Mouse (Mus musculus): ENCODE measurements around the gene Opa3. TPM values are rescaled to one million over a fixed set of nuclear protein-coding genes. Genes with fewer than 3 reads are reported as not detected.

Gene Opa3
- total and polyA plus RNA-seq, 3 experiments, result 9.4 to 21.2 (median 11.9) TPM

DNA sequence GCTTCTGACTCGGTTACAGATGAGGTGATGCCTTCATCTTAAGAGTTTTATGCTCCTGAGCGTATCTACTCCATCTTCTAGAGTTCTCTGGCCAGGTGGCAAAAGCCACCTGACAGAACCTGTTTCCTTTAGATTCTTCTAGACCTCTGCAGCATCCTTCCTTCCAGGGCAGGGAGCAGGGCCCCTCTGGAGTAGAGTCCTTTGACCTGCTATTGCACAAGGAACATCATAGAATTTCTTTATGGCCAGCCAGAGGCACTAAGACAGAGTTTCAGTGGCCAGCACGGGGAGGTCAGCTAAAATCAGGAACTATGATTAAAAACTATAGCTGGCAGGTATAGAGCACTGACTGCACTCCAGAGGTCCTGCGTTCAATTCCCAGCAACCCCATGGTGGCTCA is 23.9 kb downstream of the Opa3 start:
- Histone ChIP-seq H3K4me1 (ENCODE audit: control insufficient read depth in 1 of 2, insufficient read depth in 2 of 2) (peaks cover 8 to 16% of the 10 kb centered on the region in 2 experiments), H3K79me2 (replicated peaks; ENCODE audit: control insufficient read depth, extremely low read depth, insufficient read depth, poor library complexity, severe bottlenecking) (no peaks in the 10 kb centered on the region), H3K9ac (ENCODE audit: insufficient read depth, low read depth) (no peak overlapping the region), H3K36me3 (replicated peaks in 1 of 2; ENCODE audit: control insufficient read depth in 1 of 2, insufficient read depth in 1 of 2, low read length in 1 of 2) (peaks cover 19 to 65% of the 10 kb centered on the region in 2 experiments), H3K27ac (ENCODE audit: insufficient read depth, low read depth) (no peak overlapping the region), H3K9me3 (replicated peaks; ENCODE audit: low read length) (no peaks in the 10 kb centered on the region), H3K27me3 (replicated peaks) (no peaks in the 10 kb centered on the region), H3K4me2 (ENCODE audit: insufficient read depth, low read depth, poor library complexity, severe bottlenecking) (no peak overlapping the region), H3K4me3 (replicated peaks in 1 of 3; ENCODE audit: low read depth in 2 of 3, low read length in 2 of 3, poor library complexity in 1 of 3) (no peak overlapping the region)
- dilution Hi-C loops (cut with MboI; ENCODE audit: extremely low pct_ligation_motif_present, extremely low pct_unique_long_range_greater_than_20kb, low sequenced_read_pairs), result no loop called here
- no peak for TF ChIP-seq PAX5 (IDR thresholded peaks at IDR 0.05; ENCODE audit: low read length)
- no peak for TF ChIP-seq GABPA (IDR thresholded peaks at IDR 0.05; ENCODE audit: insufficient replicate concordance, low read depth, low read length)
- no peak for TF ChIP-seq POLR2A (IDR thresholded peaks at IDR 0.05; ENCODE audit: low read depth, low read length)
- TF ChIP-seq ZC3H11A (IDR thresholded peaks at IDR 0.05; ENCODE audit: low read depth, low read length), result no peak
- TF ChIP-seq BHLHE40 (IDR thresholded peaks at IDR 0.05; ENCODE audit: low read depth, low read length), result no peak
- no peak for TF ChIP-seq SIN3A (IDR thresholded peaks at IDR 0.05; ENCODE audit: low read length)
- TF ChIP-seq UBTF (IDR thresholded peaks at IDR 0.05; ENCODE audit: low read depth, low read length), result no peak
- TF ChIP-seq ELF1 (IDR thresholded peaks at IDR 0.05; ENCODE audit: low read depth, low read length), result no peak
- no peak for TF ChIP-seq CHD1 (IDR thresholded peaks at IDR 0.05; ENCODE audit: low read depth, low read length)
- no peak for TF ChIP-seq USF2 (conservative IDR thresholded peaks at IDR 0.05; ENCODE audit: low read depth, low read length)
- no peak for TF ChIP-seq MAZ (IDR thresholded peaks at IDR 0.05; ENCODE audit: low read depth, low read length)
- no peak for TF ChIP-seq KAT2A (IDR thresholded peaks at IDR 0.05; ENCODE audit: insufficient replicate concordance, low read length)
- TF ChIP-seq ETS1 (conservative IDR thresholded peaks at IDR 0.05; ENCODE audit: low read depth, low read length), result no peak
- TF ChIP-seq ZNF384 (IDR thresholded peaks at IDR 0.05; ENCODE audit: low read depth, low read length), result no peak
- TF ChIP-seq TCF12 (IDR thresholded peaks at IDR 0.05; ENCODE audit: low read depth, low read length), result no peak
- no peak for TF ChIP-seq SMC3 (IDR thresholded peaks at IDR 0.05; ENCODE audit: low read depth, low read length)
- in situ Hi-C loops (cut with MboI; ENCODE audit: low pct_ligation_motif_present, low pct_unique_long_range_greater_than_20kb, low sequenced_read_pairs), result no loop called here
- no peak for DNase-seq (ENCODE audit: extremely low read depth)

DNA sequence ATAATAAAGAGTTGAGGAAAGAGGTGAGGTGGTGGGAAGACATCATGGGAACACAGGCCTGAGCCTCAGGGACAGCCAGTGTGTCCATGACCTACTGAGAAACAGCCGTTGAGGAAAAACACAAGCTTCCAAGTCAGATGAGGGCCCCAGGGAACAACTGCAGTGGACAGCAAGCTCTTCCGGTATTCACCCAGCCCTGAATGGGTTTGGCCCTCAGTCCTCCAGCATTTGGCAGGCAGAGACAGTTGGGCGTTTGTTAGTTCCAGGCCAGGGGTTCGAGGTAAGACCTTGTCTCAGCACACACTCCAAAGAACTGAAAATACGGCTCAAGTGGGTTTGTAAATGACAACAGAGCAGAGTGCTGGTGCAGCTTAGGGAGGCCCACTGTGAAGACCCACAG is 25.3 kb downstream of the Opa3 start:
- in situ Hi-C loops (cut with MboI; ENCODE audit: low pct_ligation_motif_present, low pct_unique_long_range_greater_than_20kb, low sequenced_read_pairs) (no loop called here), dilution Hi-C loops (cut with MboI; ENCODE audit: extremely low pct_ligation_motif_present, extremely low pct_unique_long_range_greater_than_20kb, low sequenced_read_pairs) (no loop called here)
- no peak for TF ChIP-seq CTCF (conservative IDR thresholded peaks at IDR 0.05 in 1 of 2, IDR thresholded peaks at IDR 0.05 in 1 of 2; ENCODE audit: low read depth in 2 of 2, low read length in 2 of 2)
- TF ChIP-seq USF2 (conservative IDR thresholded peaks at IDR 0.05; ENCODE audit: low read depth, low read length), result no peak
- TF ChIP-seq TCF12 (IDR thresholded peaks at IDR 0.05; ENCODE audit: low read depth, low read length), result no peak
- TF ChIP-seq MXI1 (IDR thresholded peaks at IDR 0.05; ENCODE audit: low read depth, low read length), result no peak
- TF ChIP-seq ETS1 (conservative IDR thresholded peaks at IDR 0.05; ENCODE audit: low read depth, low read length), result no peak
- TF ChIP-seq MYC (IDR thresholded peaks at IDR 0.05; ENCODE audit: low read depth, low read length), result no peak
- no peak for TF ChIP-seq MEF2A (IDR thresholded peaks at IDR 0.05; ENCODE audit: borderline replicate concordance, low read depth, low read length)
- TF ChIP-seq POLR2A (IDR thresholded peaks at IDR 0.05; ENCODE audit: low read depth, low read length), result no peak
- TF ChIP-seq ZKSCAN1 (IDR thresholded peaks at IDR 0.05; ENCODE audit: borderline replicate concordance, low read depth, low read length), result no peak
- no peak for TF ChIP-seq E2F4 (IDR thresholded peaks at IDR 0.05; ENCODE audit: insufficient replicate concordance, low read depth, low read length)
- no peak for TF ChIP-seq ZC3H11A (IDR thresholded peaks at IDR 0.05; ENCODE audit: low read depth, low read length)
- no peak for TF ChIP-seq CHD1 (IDR thresholded peaks at IDR 0.05; ENCODE audit: low read depth, low read length)
- TF ChIP-seq ZMIZ1 (IDR thresholded peaks at IDR 0.05; ENCODE audit: low read depth, low read length), result no peak
- no peak for TF ChIP-seq TBP (conservative IDR thresholded peaks at IDR 0.05; ENCODE audit: low read depth, low read length)
- TF ChIP-seq KAT2A (IDR thresholded peaks at IDR 0.05; ENCODE audit: insufficient replicate concordance, low read length), result no peak
- no peak for TF ChIP-seq UBTF (IDR thresholded peaks at IDR 0.05; ENCODE audit: low read depth, low read length)
- TF ChIP-seq JUN (IDR thresholded peaks at IDR 0.05; ENCODE audit: insufficient read depth, low read depth, low read length), result no peak
- no peak for TF ChIP-seq MAZ (IDR thresholded peaks at IDR 0.05; ENCODE audit: low read depth, low read length)
- no peak overlapping the region for H3K4me3 ChIP-seq (replicated peaks in 1 of 3; ENCODE audit: low read depth in 2 of 3, low read length in 2 of 3, poor library complexity in 1 of 3)
- no peak overlapping the region for H3K27ac ChIP-seq (ENCODE audit: insufficient read depth, low read depth)
- H3K4me2 ChIP-seq (ENCODE audit: insufficient read depth, low read depth, poor library complexity, severe bottlenecking), result no peak overlapping the region
- DNase-seq (ENCODE audit: extremely low read depth), result no peak
- H3K9me3 ChIP-seq (replicated peaks; ENCODE audit: low read length), result no peaks in the 10 kb centered on the region
- peaks cover 2 to 21% of the 10 kb centered on the region in 2 experiments; a peak in 3 of 4 replicates for H3K4me1 ChIP-seq (ENCODE audit: control insufficient read depth in 1 of 2, insufficient read depth in 2 of 2)
- peaks cover 32 to 73% of the 10 kb centered on the region in 2 experiments for H3K36me3 ChIP-seq (replicated peaks in 1 of 2; ENCODE audit: control insufficient read depth in 1 of 2, insufficient read depth in 1 of 2, low read length in 1 of 2)
- H3K27me3 ChIP-seq (replicated peaks), result no peaks in the 10 kb centered on the region
- no peak overlapping the region for H3K9ac ChIP-seq (ENCODE audit: insufficient read depth, low read depth)
- H3K79me2 ChIP-seq (replicated peaks; ENCODE audit: control insufficient read depth, extremely low read depth, insufficient read depth, poor library complexity, severe bottlenecking), result no peaks in the 10 kb centered on the region
